Mouse (Mus musculus) stomach, embryonic 14.5 days (tissue): ENCODE data around the gene Eya3. TPM values are rescaled to one million over a fixed set of nuclear protein-coding genes. Genes with fewer than 3 reads are reported as not detected.
"Not testable (repeated sequence)": the region's sequence is repeated elsewhere in the genome, so short reads cannot be mapped to it uniquely, and the experiment has no call there.

Experiments used
- ATAC-seq: fragments of 200-750 bp; cut with Nextera tagmentation; 2 replicates; pipeline ENCODE4 v1.8.0; 2017; ENCODE audit warnings: low read depth, moderate TSS enrichment; ENCODE audit not compliant: insufficient number of reproducible peaks, insufficient read depth, low FRiP score
- H3K27ac ChIP-seq: fragments of 300-500 bp; sonication (generic); 2 replicates; pipeline ENCODE4 v1.5.1; 2014; ENCODE audit warnings: mild to moderate bottlenecking, low read length, moderate library complexity, mixed read lengths
- H3K27me3 ChIP-seq: fragments of 300-500 bp; sonication (generic); 2 replicates; pipeline ENCODE4 v1.6.1; 2014; ENCODE audit warnings: low read length, control low read depth, mixed read lengths; ENCODE audit not compliant: control insufficient read depth, insufficient read depth
- H3K36me3 ChIP-seq: fragments of 300-500 bp; sonication (generic); 2 replicates; pipeline ENCODE4 v1.6.1; 2014; ENCODE audit warnings: mild to moderate bottlenecking, control low read depth, low read length, moderate library complexity, mixed read lengths; ENCODE audit not compliant: control insufficient read depth, insufficient read depth
- H3K4me1 ChIP-seq: fragments of 300-500 bp; sonication (generic); 2 replicates; pipeline ENCODE4 v1.6.1; 2014; ENCODE audit warnings: low read length, control low read depth, mixed read lengths; ENCODE audit not compliant: control insufficient read depth, insufficient read depth
- H3K4me2 ChIP-seq: fragments of 300-500 bp; sonication (generic); replicated peaks from 2 replicates; pipeline ENCODE4 v1.6.1; 2014; ENCODE audit warnings: low read depth, low read length, control low read depth
- H3K4me3 ChIP-seq: fragments of 300-500 bp; sonication (generic); 2 replicates; pipeline ENCODE4 v1.5.1; 2014; ENCODE audit warnings: low read depth, low read length, control low read depth
- H3K9ac ChIP-seq: fragments of 300-500 bp; sonication (generic); replicated peaks from 2 replicates; pipeline ENCODE4 v1.6.1; 2014; ENCODE audit warnings: low read depth, mild to moderate bottlenecking, control low read depth, low read length, moderate library complexity, mixed read lengths
- H3K9me3 ChIP-seq: fragments of 300-500 bp; sonication (generic); 2 replicates; pipeline ENCODE4 v1.6.1; 2016; ENCODE audit warnings: low read depth, low read length, control low read depth; ENCODE audit not compliant: control insufficient read depth
- WGBS: fragments of 180-500 bp; shearing (Covaris S2); extraction: QIAGEN DNeasy Blood & Tissue Kit; methylation state at CpG from one replicate; pipeline ENCODE4 v1.1.7; 2014; 5-methylcytosine and 5-hydroxymethylcytosine counted together
- polyA plus RNA-seq: library from polyadenylated mRNA; unstranded; fragments of >200 nt; fragmentation: Nextera tagmentation; extraction: Ambion mirVana; gene quantifications from 2 replicates; pipeline ENCODE4 v1.2.1, GENCODE M21; 2014

The Eya3 gene
- polyA plus RNA-seq: 30.4 and 32.3 TPM in 2 replicates

DNA sequence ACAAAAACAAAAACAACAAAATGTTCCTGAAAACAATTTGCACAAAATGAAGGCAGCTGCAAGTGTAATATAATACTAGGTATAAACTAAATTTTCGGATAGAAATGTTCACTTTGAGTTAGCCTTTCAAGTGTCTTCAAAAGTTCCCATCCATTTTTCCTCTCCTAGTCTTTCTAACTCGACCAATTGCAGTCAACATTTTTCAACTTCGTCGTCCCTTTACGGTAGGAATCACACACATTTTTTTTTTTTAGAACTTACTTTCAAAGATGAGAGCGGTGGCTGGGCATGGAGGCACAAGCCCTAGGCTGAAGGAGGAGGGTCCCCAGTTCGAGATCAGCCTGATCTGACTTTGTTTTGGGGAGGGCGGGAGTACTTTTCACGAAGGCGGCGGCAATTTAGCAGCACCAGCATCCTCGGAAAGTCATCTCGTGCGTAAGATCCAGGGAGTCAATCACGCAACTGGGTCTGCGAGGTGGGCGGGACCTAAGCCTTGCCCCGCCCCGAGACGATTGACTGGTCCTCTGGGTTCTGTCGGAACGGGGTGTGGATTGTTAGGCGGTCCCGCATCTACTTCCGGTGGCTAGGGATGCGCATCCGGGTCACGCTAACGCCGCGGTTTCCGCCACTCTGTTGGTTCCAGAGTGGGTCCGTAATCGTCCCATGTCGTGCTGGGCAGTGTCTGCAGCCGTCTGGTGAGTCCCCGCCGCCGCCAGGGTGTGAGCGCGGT, at the start of gene Eya3:
Eya3 (plus strand) TSS at position 527 of the 730 bp plus-strand sequence.
- Histone ChIP-seq H3K9ac (peak within 1 kb of the TSS; percentile 67), H3K27ac (peak within 1 kb of the TSS; percentile 56; the same call in 1 of the 2 replicates)
- under 1% methylated on average over 41 of the region's 41 CpGs for WGBS

DNA sequence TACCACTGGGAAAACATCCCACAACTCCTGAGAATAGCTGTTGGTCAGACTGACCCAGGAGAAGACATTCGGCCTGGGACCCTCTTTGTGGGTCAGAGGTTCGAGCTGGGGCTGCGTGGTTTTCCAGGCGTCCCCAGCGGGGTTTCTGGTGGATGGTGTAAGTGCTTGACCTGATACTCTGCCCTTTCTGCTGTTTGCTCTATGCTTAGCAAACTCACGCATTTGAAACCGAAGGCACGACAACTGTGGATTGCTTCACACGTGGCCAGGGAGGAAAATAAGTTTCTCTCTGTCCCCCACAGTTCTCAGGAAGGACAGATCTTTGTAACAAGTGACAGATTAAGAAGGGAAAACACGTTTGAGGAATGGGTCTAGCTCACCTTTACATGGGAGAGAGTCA, 48.1 kb upstream of the Eya3 start:
- H3K4me1 ChIP-seq: no peaks in the 10 kb centered on the region
- no peaks in the 10 kb centered on the region for H3K27me3 ChIP-seq
- no peak overlapping the region for H3K4me2 ChIP-seq
- H3K27ac ChIP-seq: no peak overlapping the region
- no peak overlapping the region for H3K4me3 ChIP-seq
- no peak for ATAC-seq
- 82% methylated on average over 10 of the region's 10 CpGs for whole genome bisulfite sequencing
- no peak overlapping the region for H3K9ac ChIP-seq
- H3K9me3 ChIP-seq: no peaks in the 10 kb centered on the region
- no peaks in the 10 kb centered on the region for H3K36me3 ChIP-seq

More for the DNA sequence above, at the start of gene Eya3:
- H3K4me3 ChIP-seq: peak within 1 kb of the TSS; percentile 87
- peak; percentile 99 for ATAC-seq
- H3K9me3 ChIP-seq: no peaks in the 10 kb centered on the region
- peak within 1 kb of the TSS; percentile 64 for H3K4me2 ChIP-seq
- peaks cover 6% of the 10 kb centered on the region; the same call in 1 of the 2 replicates for H3K4me1 ChIP-seq
- H3K27me3 ChIP-seq: no peaks in the 10 kb centered on the region
- H3K36me3 ChIP-seq: no peaks in the 10 kb centered on the region; the same call in none of the 2 replicates

DNA sequence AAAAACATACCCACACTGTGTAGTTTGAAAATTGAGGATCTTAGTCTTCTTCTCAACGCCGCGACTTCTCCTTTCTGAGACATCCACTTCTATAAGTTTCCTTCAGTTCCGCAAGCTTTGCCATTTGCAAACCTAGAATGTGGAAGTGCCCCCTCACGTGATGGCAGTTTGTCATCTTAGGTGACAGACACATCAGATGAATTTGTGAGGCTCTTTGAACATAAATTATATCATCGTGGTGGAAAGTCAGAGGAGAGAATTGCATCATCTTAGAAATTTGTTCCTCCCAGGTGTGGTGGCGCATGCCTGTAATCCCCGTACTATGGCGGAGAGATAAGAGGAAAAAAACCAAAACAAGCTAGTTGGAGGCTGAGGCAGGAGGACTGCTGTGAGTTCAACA, 45.8 kb upstream of the Eya3 start:
- no peaks in the 10 kb centered on the region for H3K9me3 ChIP-seq
- ATAC-seq: no peak
- H3K9ac ChIP-seq: no peak overlapping the region
- no peak overlapping the region for H3K4me2 ChIP-seq
- H3K36me3 ChIP-seq: no peaks in the 10 kb centered on the region
- no peak overlapping the region for H3K27ac ChIP-seq
- no peak overlapping the region for H3K4me3 ChIP-seq
- no peaks in the 10 kb centered on the region for H3K4me1 ChIP-seq
- WGBS: 86% methylated on average over 9 of the region's 9 CpGs
- H3K27me3 ChIP-seq: no peaks in the 10 kb centered on the region

DNA sequence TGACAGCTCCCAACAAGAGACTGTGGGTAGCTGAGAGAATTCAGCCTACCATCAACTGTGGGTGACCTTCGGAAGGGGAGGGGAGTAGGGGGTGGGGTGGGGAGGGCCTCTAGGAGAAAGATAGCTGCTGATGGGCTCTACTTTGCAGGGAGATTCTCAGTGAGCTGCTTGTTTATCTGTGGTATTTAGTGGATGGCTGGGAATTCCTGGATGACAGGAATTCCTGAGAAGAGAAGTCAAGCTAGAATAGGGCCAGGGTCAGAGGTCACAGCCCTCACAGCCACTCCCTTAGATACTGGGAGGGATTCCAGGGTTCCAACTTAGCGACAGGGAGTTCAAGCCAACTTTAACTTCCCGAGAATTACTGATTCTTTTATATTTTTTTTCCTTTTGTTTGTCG, 44.6 kb upstream of the Eya3 start:
- Histone ChIP-seq H3K4me2 (no peak overlapping the region), H3K4me1 (no peaks in the 10 kb centered on the region), H3K9me3 (no peaks in the 10 kb centered on the region), H3K27me3 (no peaks in the 10 kb centered on the region), H3K27ac (no peak overlapping the region), H3K36me3 (no peaks in the 10 kb centered on the region), H3K4me3 (no peak overlapping the region), H3K9ac (no peak overlapping the region)
- 37% methylated on average over 4 of the region's 4 CpGs for WGBS
- ATAC-seq: no peak

DNA sequence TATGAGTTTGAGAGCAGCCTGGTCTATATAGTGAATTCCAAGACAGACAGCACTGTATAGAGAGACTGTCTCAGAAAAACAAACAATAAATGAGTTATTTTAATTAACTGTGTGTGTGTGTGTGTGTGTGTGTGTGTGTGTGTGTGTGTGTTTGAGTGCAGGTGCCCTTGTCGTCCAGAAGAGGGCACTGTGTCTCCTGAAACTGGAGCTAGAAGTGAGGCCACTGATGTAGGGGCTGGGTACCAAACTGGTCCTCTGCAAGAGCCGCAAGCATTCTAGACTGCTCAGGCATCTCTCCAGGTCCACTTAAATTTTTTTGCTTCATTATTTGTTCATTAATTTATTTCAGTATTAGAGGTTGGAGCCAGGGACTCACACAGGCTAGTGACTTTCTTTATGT, 39.9 kb upstream of the Eya3 start:
- no peak overlapping the region for H3K4me3 ChIP-seq
- 89% methylated on average over 2 of the region's 2 CpGs for WGBS
- no peaks in the 10 kb centered on the region for H3K36me3 ChIP-seq
- H3K4me1 ChIP-seq: no peaks in the 10 kb centered on the region
- no peak overlapping the region for H3K9ac ChIP-seq
- no peak overlapping the region for H3K27ac ChIP-seq
- ATAC-seq: no peak
- no peak overlapping the region for H3K4me2 ChIP-seq
- no peaks in the 10 kb centered on the region for H3K9me3 ChIP-seq
- H3K27me3 ChIP-seq: no peaks in the 10 kb centered on the region

DNA sequence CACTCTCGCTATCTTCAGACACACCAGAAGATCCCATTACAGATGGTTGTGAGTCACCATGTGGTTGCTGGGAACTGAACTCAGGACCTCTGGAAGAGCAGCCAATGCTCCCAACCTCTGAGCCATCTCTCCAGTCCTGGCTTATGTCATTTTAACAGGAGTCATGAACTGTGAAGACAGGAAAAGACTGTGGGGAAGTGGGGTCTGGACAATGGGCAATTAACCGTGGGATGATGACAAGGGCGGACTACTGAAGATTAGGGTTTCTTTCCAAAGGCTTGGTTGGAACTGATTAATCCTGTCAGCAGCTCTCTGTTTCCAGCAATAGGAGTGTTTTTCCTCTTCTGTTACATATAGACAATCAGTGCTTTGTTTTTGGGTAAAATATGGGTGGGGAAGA, 39.0 kb upstream of the Eya3 start:
- Histone ChIP-seq H3K9me3 (no peaks in the 10 kb centered on the region), H3K4me3 (no peak overlapping the region), H3K4me2 (no peak overlapping the region), H3K36me3 (no peaks in the 10 kb centered on the region), H3K4me1 (no peaks in the 10 kb centered on the region), H3K27me3 (no peaks in the 10 kb centered on the region), H3K27ac (no peak overlapping the region), H3K9ac (no peak overlapping the region)
- no peak for ATAC-seq
- WGBS: 73% methylated on average over 3 of the region's 3 CpGs

DNA sequence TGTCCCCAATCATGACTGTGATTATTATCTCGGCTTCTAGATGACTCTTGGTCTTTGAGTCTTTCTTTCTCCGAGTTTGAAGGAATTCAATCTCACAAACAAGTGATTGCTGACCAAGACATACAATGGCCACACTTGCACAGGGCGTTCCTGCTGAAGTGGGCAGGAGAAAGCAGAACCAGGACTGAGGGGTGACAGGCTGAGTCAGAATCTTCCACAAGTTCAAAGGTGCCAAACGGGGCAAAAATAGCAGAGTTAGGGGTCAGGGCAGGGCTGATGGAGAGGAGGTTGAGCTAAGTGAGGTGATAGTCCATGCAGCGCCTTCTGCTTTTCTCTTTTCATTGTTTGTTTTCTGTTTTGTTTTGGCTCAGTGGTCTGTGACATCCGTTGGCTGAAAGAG, 38.3 kb upstream of the Eya3 start:
- H3K4me3 ChIP-seq: no peak overlapping the region
- no peak overlapping the region for H3K27ac ChIP-seq
- no peaks in the 10 kb centered on the region for H3K9me3 ChIP-seq
- no peaks in the 10 kb centered on the region for H3K36me3 ChIP-seq
- no peaks in the 10 kb centered on the region for H3K27me3 ChIP-seq
- no peak overlapping the region for H3K9ac ChIP-seq
- no peak overlapping the region for H3K4me2 ChIP-seq
- H3K4me1 ChIP-seq: no peaks in the 10 kb centered on the region
- no peak for ATAC-seq
- WGBS: 84% methylated on average over 6 of the region's 6 CpGs

DNA sequence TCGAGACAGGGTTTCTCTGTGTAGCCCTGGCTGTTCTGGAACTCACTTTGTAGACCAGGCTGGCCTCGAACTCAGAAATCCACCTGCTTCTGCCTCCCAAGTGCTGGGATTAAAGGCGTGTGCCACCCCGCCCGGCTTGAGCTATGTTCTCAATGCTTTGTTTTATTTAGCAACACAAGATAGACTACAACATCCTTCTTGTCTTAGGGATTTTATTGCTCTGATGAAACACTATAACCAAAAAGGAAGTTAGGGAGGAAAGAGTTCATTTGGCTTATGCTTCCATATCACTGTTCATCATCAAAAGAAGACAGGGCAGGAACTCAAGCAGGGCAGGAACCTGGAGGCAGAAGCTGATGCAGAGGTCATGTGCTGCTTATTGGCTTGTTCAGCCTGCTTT, 37.5 kb upstream of the Eya3 start:
- not testable (repeated sequence) for H3K4me3 ChIP-seq, H3K4me2 ChIP-seq, ATAC-seq, H3K27me3 ChIP-seq, H3K36me3 ChIP-seq, H3K9ac ChIP-seq, H3K27ac ChIP-seq, H3K9me3 ChIP-seq, H3K4me1 ChIP-seq
- WGBS: 94% methylated on average over 4 of the region's 5 CpGs

DNA sequence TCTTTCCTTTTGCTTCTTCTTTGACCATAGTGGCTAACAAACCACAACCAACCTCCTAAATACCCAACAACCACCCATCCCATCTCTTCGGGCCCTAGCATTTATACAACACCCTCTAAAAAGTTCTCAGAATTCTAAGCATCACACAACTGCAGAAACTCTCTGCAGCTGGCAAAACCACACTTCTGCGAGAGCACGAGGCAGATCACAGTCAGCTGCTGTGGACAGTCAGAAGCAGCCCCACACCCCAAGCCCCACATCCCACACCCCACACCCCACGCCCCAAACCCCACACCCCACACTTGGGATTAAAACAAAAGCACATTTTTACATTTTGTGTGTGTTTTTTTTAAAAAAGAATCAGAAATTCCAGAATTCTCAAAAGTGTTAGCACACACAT, 35.3 kb upstream of the Eya3 start:
- 82% methylated on average over 4 of the region's 4 CpGs for WGBS
- Histone ChIP-seq H3K9me3 (no peaks in the 10 kb centered on the region), H3K4me1 (no peaks in the 10 kb centered on the region), H3K27me3 (no peaks in the 10 kb centered on the region), H3K36me3 (no peaks in the 10 kb centered on the region), H3K4me2 (no peak overlapping the region), H3K27ac (no peak overlapping the region), H3K9ac (no peak overlapping the region), H3K4me3 (no peak overlapping the region)
- ATAC-seq: no peak
